Mouse (Mus musculus) liver, embryonic 14 days (tissue): Measurements from ENCODE around the gene Magohb. TPM values are rescaled to one million over a fixed set of nuclear protein-coding genes. Genes with fewer than 3 reads are reported as not detected.

Experiments used
- polyA plus RNA-seq: library from polyadenylated mRNA; depleted of rRNA; stranded (reverse); fragments of >200 nt; gene quantifications from 2 replicates; pipeline ENCODE4 v1.2.3, GENCODE M21; 2012; rRNA removed

The Magohb gene
- polyA plus RNA-seq, result 17.8 and 18.7 TPM in 2 replicates

GRCm38 (mm10) chr6:131292991-131293788 lies at the start of gene Magohb:
Gene Magohb (minus strand): TSS chr6:131293244.

DNA sequence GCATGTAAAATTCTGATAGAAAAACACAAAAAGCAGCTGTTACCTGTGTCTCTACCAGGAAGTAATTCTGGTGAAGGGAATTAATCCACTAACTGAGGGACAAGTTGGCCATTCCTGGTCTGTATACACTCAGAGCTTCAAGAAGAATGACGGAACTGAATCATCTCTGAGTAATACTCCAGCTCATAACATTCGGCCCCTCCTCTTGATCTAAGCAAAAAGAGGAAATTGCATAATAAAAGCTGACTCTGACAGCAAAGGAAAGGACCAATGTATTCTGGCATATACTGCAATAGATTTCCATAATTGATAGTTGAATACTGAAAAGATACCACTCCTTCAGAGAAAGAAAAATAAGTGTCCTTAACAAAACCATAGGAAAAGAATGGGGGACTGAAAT lies 45.8 kb downstream of the Magohb start, which contains the start of gene Klra2:
Klra2 (minus strand) TSS at position 157 of the 400 bp plus-strand sequence.

Other genes with a start within 250 kb of the Magohb start
- gene Klra2, start 45.9 kb downstream of the Magohb start, polyA plus RNA-seq, result 0.19 and 0.31 TPM in 2 replicates
- 0.45 and 0.62 TPM in 2 replicates for gene Styk1, start 60.4 kb upstream of the Magohb start, polyA plus RNA-seq
- gene Ybx3, start 95.2 kb upstream of the Magohb start, polyA plus RNA-seq, result 213 and 221 TPM in 2 replicates
- gene 5430401F13Rik, start 193.2 kb upstream of the Magohb start, polyA plus RNA-seq, result not detected in 2 replicates
- gene Gm6619, start 193.2 kb upstream of the Magohb start, polyA plus RNA-seq, result not detected in 2 replicates